In the genomic region with DNA sequence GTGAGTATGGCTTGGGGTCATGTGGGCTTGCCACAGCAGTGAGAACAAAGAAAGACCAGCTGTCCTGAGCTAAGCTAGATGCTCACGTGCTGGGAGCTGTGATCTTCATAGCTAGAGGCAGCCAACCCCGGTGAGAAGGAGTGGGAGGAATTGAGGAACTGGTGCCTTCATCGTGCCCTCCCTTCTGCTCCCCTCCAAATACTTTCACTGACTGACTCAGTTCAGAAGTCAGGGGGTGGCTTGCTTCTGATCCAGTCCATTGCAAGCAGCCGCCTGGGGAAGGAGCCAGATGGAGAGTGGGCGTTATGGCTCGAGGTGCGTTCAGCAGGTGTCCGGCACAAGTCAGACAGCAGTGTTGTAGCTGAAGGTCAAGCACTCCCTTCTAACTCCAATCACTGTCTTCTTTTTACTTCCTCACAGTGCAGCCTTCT, we compare ENCODE assay signal across 11 mouse cellular contexts.
DNase-seq lines count a peak whose midpoint lies in the region; ATAC-seq and TF ChIP-seq lines count a peak whose summit lies in the region.
"Had no signal": no experiment of that assay in that cellular context is flagged by ENCODE, and none has a peak within 500 bp of the region (broad histone marks: within the 10 kb centered on the region; RNA-seq: fewer than 3 reads in every experiment).

No protein-coding gene starts in this region.

- no peak for TF ChIP-seq CTCF in kidney, adult 2 months (conservative IDR thresholded peaks at IDR 0.05; ENCODE audit: insufficient read depth, insufficient read length, low read depth, low read length)

- WGBS in kidney, adult 2 months = 52% methylated on average over 8 of the region's 8 CpGs

- ATAC-seq in megakaryocyte progenitor cell, adult 5-6 weeks (replicated peaks; ENCODE audit: poor library complexity) = peak; percentile 77

- no peaks in the 10 kb centered on the region for H3K4me1 ChIP-seq in kidney, adult 2 months (ENCODE audit: control insufficient read depth, insufficient read depth, low read length)
- H3K4me1 ChIP-seq: liver, embryonic 15.5 days had no signal

- peak; percentile 24 to 39 for DNase-seq in kidney, postnatal 4 days
- DNase-seq in kidney, adult 2 months = no peak
- DNase-seq in Muller cell, postnatal 12 days (ENCODE audit: inconsistent ontology term) = peak; percentile 20
- peak; percentile 49 for DNase-seq in cerebellum, adult 9-11 months
- DNase-seq in T-cell, adult 2 months (ENCODE audit: low spot score) = no peak
- DNase-seq in kidney, postnatal 25 days = no peak
- DNase-seq in ovary, adult 18-20 months (ENCODE audit: low spot score) = no peak
- DNase-seq: kidney, adult 9 months had no signal

- H3K27ac ChIP-seq in kidney, adult 2 months (ENCODE audit: insufficient read depth, low read depth, low read length) = no peak overlapping the region
- H3K27ac ChIP-seq: liver, embryonic 15.5 days had no signal

- no peak for TF ChIP-seq POLR2A in kidney, adult 2 months (IDR thresholded peaks at IDR 0.05; ENCODE audit: low read depth, low read length)

- no peak overlapping the region for H3K4me3 ChIP-seq in kidney, adult 2 months (ENCODE audit: insufficient read depth, low read depth, low read length)
- H3K4me3 ChIP-seq: liver, embryonic 15.5 days; myocyte had no signal

- no peaks in the 10 kb centered on the region for H3K36me3 ChIP-seq in kidney, adult 2 months (ENCODE audit: control insufficient read depth, insufficient read depth, low read length)
- H3K36me3 ChIP-seq: liver, embryonic 15.5 days had no signal

- no peaks in the 10 kb centered on the region for H3K27me3 ChIP-seq in kidney, adult 2 months (replicated peaks; ENCODE audit: control insufficient read depth, insufficient read depth, low read length)
- H3K27me3 ChIP-seq: liver, embryonic 15.5 days had no signal

Comparison
In these comparisons a context has a peak if more than half of its experiments do, and no peak if none do; other contexts are left out.
1. DNase-seq: peak in kidney, postnatal 4 days (2 of 2), Muller cell, postnatal 12 days (single experiment) and cerebellum, adult 9-11 months (single experiment); none in kidney, adult 2 months (single experiment), T-cell, adult 2 months (single experiment), kidney, postnatal 25 days (0 of 2) and ovary, adult 18-20 months (single experiment).